Mouse (Mus musculus) cerebellum, adult 2 months (tissue): ENCODE measurements around the gene Atf6. TPM values are rescaled to one million over a fixed set of nuclear protein-coding genes. Genes with fewer than 3 reads are reported as not detected.

Source experiments
- DNase-seq, 2 experiments: peaks; one replicate each; pipeline ENCODE4 v3.0.0; 2021
- H3K27ac ChIP-seq: fragments of 200-500 bp; 2 replicates; pipeline ENCODE4 v1.5.1; 2012; ENCODE audit warnings: low read length, control low read depth, inconsistent platforms; ENCODE audit not compliant: insufficient read depth
- H3K27me3 ChIP-seq: fragments of 200-500 bp; 2 replicates; pipeline ENCODE4 v1.6.1; 2012; ENCODE audit warnings: inconsistent platforms, mild to moderate bottlenecking, low read length, moderate library complexity; ENCODE audit not compliant: control insufficient read depth, insufficient read depth
- H3K4me1 ChIP-seq: fragments of 200-500 bp; 2 replicates; pipeline ENCODE4 v1.6.1; 2011; ENCODE audit warnings: low read length; ENCODE audit not compliant: control insufficient read depth, insufficient read depth
- H3K4me3 ChIP-seq: fragments of 200-500 bp; replicated peaks from 2 replicates; pipeline ENCODE3; 2011; ENCODE audit warnings: mild to moderate bottlenecking, low read depth, low read length, control low read depth; ENCODE audit not compliant: insufficient read depth
- CTCF ChIP-seq: fragments of 200-500 bp; IDR thresholded peaks from 2 replicates; pipeline ENCODE4 v1.5.1; 2011; ENCODE audit warnings: low read depth, mild to moderate bottlenecking, control low read depth, low read length, moderate library complexity, borderline replicate concordance; ENCODE audit not compliant: insufficient read depth
- POLR2A ChIP-seq: fragments of 200-500 bp; IDR thresholded peaks from 2 replicates; pipeline ENCODE4 v1.6.1; 2011; ENCODE audit warnings: low read length, control low read depth, borderline replicate concordance; ENCODE audit not compliant: insufficient read depth
- WGBS: fragments of 180-500 bp; shearing (Covaris S2); methylation state at CpG from one replicate; pipeline ENCODE4 v1.1.7; 2018; 5-methylcytosine and 5-hydroxymethylcytosine counted together
- polyA plus RNA-seq: library from polyadenylated mRNA; depleted of rRNA; stranded (reverse); fragments of >200 nt; gene quantifications from 2 replicates; pipeline ENCODE4 v1.2.3, GENCODE M21; 2012

The Atf6 gene
- polyA plus RNA-seq, 1 experiment: 19.1 TPM

DNA sequence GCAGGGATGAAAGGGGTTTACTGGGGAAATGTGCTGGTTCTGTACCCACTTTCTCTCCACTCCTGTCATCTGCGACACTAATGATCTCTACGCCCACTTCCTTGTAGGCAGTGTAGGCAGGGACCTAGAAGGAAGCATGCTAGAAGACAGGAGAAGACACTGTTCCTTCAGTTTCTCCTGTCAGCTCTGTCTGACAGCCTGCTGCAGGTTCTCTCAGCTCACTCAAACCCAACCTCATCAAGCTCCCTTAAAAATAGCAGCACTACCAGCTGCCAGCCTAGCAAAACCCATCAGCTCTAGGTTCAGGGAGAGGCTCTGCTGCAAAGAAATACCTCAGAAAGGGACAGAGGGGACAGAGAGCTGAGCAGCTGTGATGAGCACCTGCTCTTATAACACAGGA is 17.6 kb downstream of the Atf6 start:
- Histone ChIP-seq H3K4me1 (0 out of 2 replicates have a peak, but pooled peaks cover 2% of the 10 kb centered on the region), H3K27me3 (no peaks in the 10 kb centered on the region), H3K4me3 (no peak overlapping the region), H3K27ac (no peak overlapping the region)
- DNase-seq: no peak
- TF ChIP-seq CTCF (no peak), POLR2A (no peak)
- whole genome bisulfite sequencing: 100% methylated on average over 2 of the region's 2 CpGs

DNA sequence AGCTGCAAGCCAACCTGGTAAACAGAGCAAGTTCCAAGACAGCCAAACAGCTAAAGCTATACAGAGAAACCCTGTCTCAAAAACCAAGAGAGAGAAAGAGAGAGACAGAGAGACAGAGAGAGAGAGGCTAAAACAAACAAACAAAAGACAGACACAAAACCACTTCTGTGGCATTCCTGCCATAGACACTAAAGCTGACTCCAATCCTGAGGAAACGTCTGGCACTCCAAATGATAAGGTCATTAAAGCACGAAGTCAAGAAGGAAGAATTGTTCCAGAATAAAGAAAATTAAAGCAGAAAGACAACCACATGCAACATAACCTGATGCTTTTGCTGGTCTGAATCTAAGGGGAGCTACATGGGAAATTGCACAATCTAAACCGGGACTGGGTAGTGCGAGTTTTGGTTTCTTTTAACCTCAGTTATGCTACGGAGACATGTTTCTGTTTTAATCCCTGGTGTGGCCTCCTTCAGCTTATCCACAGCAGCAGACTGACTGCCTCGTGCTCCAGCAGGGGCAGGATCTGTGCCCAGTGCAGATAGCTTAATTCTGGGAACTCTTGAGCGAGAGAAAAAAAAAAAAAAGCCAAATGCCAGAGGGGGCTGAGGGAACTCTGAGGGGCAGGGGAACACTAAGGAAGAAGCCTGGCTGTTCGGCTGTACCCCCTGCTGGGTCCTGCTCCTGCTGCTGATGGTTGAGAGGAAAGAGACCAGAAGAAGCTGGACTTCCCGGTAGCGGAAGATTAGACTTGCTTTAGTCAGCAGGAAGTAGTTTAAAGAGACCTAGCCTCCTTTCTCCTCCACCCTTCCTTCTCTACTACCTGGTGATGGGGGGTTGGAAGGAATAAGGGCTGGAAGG is 21.9 kb downstream of the Atf6 start:
- no peak overlapping the region for H3K27ac ChIP-seq

GRCm38 (mm10) chr1:170844380-170844779 is 23.2 kb downstream of the Atf6 start:
- Histone ChIP-seq H3K27me3 (no peaks in the 10 kb centered on the region), H3K4me1 (0 out of 2 replicates have a peak, but pooled peaks cover 2% of the 10 kb centered on the region), H3K4me3 (no peak overlapping the region), H3K27ac (no peak overlapping the region)
- WGBS: 77% methylated on average over 8 of the region's 8 CpGs
- TF ChIP-seq CTCF: peak; percentile 29; the same call in 1 of the 2 replicates
- TF ChIP-seq POLR2A: no peak
- no peak for DNase-seq

More for the DNA sequence above, 21.9 kb downstream of the Atf6 start:
- Histone ChIP-seq H3K4me3 (no peak overlapping the region), H3K4me1 (0 out of 2 replicates have a peak, but pooled peaks cover 2% of the 10 kb centered on the region), H3K27me3 (no peaks in the 10 kb centered on the region)
- TF ChIP-seq CTCF (no peak), POLR2A (no peak)
- WGBS: 38% methylated on average over 10 of the region's 10 CpGs
- DNase-seq: no peak

DNA sequence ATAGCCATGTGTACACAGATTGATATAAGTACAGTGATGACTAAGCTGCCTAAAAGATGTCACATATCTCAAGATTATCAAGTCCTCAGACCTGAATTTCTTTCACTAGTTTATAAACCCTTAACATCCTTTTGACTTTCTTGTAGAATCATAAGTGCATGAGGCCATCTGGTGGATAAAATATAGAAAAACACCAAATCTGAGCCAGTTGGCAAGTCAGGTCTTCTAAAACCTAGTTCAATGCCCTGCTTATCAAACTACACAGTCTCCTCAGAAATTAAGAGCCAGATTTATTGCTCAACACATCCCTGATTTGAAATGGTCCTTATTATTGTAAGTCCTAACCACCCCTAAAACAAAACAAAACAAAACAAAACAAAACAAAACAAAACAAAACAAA is 27.9 kb downstream of the Atf6 start:
- TF ChIP-seq POLR2A (no peak), CTCF (no peak)
- H3K4me3 ChIP-seq: no peak overlapping the region
- H3K27ac ChIP-seq: no peak overlapping the region
- H3K27me3 ChIP-seq: no peaks in the 10 kb centered on the region
- peak in 1 of 2 experiments; percentile 26 for DNase-seq
- no peaks in the 10 kb centered on the region for H3K4me1 ChIP-seq

GRCm38 (mm10) chr1:170834756-170835155 is 32.8 kb downstream of the Atf6 start:
- Histone ChIP-seq H3K4me3 (no peak overlapping the region), H3K27ac (no peak overlapping the region), H3K27me3 (no peaks in the 10 kb centered on the region), H3K4me1 (no peaks in the 10 kb centered on the region)
- 19% methylated on average over 9 of the region's 9 CpGs for WGBS
- DNase-seq: peak; percentile 27 to 30
- TF ChIP-seq CTCF (no peak), POLR2A (no peak)

DNA sequence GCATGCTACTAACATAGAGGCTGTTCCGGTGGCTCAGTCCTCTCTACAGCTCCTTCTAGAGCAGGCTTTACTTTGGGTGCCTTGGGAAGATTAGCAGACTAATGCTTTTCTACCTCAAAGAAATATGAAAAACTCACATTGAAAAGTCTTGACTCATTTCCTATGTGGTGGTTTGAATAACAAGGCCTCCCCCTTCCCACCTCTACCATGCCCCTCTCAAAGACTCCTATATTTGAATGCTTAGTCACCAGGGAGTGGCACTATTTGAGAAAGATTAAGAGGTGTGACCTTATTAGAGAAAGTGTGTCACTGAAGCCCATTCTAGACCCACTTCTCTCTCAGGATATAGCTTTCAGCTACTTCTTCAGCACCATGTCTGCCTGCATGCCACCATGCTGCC is 37.8 kb downstream of the Atf6 start:
- Histone ChIP-seq H3K4me1 (no peaks in the 10 kb centered on the region), H3K4me3 (no peak overlapping the region), H3K27me3 (no peaks in the 10 kb centered on the region), H3K27ac (no peak overlapping the region)
- no peak for DNase-seq
- TF ChIP-seq POLR2A (no peak), CTCF (no peak)
- WGBS: 94% methylated on average over 1 of the region's 1 CpGs

DNA sequence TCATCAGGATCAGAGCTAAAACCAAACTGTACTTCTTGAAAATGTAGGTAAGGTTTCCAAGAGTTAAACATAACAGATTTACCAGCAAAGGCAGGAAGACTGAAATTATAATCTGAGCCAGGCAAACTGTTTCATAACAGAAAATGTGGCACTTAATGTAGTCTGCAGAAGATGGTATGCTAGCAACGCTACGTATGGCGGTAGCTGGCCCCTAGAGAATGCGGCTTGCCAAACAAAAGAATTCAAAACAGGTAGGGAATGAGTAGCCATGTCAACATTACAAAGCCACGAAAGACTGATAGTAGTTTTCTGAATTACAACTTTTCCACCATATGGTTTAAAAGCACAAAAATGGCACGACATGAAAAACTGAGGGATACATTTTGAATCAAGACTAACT is 38.2 kb downstream of the Atf6 start:
- 92% methylated on average over 6 of the region's 6 CpGs for WGBS
- H3K27me3 ChIP-seq: no peaks in the 10 kb centered on the region
- H3K4me1 ChIP-seq: no peaks in the 10 kb centered on the region
- DNase-seq: no peak
- H3K4me3 ChIP-seq: no peak overlapping the region
- TF ChIP-seq CTCF (no peak), POLR2A (no peak)
- no peak overlapping the region for H3K27ac ChIP-seq
